Mouse (Mus musculus) NIH3T3 (cell line): Measurements from ENCODE around the gene Elmod1.
"Not testable (repeated sequence)": the region's sequence is repeated elsewhere in the genome, so short reads cannot be mapped to it uniquely, and the experiment has no call there.

Source experiments
- DNase-seq: peaks from one replicate; pipeline ENCODE4 v3.0.0-alpha.2; 2012; ENCODE audit warnings: low read depth

Elmod1 gene

DNA sequence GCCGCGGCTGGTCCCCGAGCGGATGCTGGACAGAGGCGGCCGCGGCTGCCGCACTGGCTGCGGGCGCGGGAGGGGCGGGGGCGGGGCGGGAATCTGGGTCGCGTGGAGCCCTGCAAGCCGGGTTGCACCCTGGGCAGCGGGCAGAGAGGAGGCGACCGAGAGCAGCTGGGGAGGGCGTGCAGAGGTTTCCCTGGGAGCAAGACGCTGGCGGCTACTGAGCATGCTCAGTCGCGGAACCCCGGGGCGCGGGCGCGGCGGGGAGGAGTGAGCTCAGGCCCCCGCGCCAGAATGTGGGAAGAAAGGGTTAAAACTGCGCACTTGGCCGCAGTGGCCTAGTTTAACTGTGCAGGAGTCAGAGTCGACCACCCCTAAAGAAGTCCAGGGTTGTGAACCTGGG lies at the start of gene Elmod1:
TSS of gene Elmod1 (minus strand) at position 180 of the 397 bp plus-strand sequence.
- no peak for DNase-seq

DNA sequence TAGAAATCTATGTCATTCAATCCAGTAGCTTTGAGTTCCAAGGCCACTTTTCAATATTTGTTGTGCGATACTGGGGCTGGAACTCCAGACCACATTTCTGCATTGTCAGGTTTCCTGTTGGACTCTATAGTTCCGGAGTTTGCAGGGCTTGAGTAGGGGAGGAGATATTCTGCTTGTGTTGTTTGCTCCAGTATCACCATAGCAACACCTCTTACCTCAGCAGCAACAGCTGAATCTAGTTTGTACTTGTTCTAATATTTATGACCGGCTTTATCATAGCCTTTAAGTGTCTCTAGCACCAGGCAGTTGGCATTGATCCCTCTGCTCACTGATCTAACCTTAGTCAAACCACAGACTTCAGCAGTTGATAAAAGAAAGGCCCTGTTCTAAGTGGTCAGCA lies 47.7 kb upstream of the Elmod1 start:
- no peak for DNase-seq

DNA sequence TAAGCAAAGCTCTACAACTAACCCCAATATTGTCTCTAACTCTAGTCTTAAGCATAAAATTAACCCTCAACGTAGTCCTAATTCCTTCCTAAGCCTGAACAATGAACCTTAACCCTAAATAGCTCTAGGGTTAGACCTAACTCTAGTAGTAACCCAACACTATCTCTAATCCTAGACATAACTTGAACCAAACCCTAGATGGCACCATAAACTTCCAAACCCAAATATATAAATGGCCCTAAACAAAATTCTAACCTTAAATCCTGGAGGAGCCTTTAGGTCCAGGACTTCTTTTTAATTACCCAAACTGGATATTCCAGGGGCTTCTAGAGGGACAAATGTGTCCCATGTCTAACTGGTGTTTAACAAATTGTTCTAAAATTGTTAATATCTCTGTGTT lies 19.4 kb upstream of the Elmod1 start:
- no peak for DNase-seq

DNA sequence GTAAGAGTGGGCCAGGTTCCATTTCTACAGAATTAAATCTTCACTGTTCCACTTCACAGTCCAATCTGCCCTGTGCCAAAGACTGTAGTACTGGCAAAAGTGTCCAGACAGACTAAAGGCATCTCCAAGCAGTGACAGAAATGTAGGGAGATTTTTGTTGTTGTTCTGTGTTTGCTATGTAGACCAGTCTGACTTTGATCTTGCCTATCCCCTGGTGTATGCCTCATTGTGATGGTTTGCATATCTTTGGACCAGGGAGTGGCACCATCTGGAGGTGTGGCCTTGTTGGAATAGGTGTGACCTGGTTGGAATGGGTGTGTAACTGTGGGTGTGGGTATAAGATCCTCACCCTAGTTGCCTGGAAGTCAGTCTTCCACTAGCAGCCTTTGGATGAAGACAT lies 17.5 kb upstream of the Elmod1 start:
- not testable (repeated sequence) for DNase-seq

DNA sequence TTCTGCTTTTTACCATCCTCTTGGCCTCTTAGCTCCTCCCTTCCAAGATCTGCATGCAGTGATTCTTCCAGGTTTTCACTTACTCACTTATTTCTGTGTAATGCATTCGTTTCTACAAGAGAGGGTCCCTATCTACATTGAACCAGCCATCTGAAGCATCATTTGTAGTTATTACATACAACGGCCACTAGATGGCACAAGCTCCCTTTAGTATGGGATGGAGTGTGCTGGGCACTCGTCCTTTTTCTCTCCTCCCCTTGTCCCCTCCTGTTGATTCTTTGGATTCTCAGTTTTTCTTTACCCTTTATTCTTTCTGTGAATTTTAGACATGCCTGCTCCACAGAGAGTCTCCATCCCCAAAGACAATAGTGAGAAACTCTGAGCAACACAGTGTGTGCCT lies 15.8 kb upstream of the Elmod1 start:
- peak; percentile 75 for DNase-seq

DNA sequence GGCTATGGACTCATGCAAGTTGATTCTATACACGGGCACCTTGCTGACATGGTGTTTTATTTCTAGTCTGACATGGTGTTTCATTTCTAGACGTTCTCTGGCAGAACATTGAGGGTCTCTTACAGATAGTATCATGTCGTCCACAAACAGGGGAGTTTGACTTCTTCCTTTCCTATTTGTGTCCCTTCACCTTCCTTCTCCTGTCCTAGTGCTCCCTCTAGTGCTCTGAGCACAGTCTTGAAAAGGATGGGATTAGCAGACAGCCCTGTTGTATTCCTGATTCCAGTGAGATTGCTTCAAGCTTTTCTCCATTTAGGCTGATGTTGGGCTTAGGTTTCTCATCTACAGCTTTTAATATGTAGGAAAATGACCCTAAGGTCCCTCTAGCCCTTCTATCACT lies 11.9 kb upstream of the Elmod1 start:
- peak; percentile 53 for DNase-seq

DNA sequence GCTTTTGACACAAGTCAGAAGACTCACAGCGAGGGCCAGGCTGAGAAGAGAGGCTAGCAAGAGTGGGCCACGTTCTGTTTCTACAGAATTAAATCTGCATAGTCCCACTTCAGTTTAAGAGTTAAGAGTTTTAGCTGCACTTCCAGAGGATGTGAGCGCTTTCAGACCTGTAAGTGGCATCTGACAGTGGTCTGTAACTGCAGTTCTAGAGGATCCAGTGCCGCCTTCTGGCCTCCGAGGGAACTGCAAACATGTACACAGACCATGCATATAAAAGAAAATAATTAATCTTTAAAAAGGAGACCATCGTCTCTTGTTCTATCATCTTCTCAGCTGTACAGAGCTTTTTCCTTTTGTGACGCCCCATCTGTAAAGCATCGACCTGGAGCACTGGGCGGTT lies 9.8 kb upstream of the Elmod1 start:
- DNase-seq: peak; percentile 37

DNA sequence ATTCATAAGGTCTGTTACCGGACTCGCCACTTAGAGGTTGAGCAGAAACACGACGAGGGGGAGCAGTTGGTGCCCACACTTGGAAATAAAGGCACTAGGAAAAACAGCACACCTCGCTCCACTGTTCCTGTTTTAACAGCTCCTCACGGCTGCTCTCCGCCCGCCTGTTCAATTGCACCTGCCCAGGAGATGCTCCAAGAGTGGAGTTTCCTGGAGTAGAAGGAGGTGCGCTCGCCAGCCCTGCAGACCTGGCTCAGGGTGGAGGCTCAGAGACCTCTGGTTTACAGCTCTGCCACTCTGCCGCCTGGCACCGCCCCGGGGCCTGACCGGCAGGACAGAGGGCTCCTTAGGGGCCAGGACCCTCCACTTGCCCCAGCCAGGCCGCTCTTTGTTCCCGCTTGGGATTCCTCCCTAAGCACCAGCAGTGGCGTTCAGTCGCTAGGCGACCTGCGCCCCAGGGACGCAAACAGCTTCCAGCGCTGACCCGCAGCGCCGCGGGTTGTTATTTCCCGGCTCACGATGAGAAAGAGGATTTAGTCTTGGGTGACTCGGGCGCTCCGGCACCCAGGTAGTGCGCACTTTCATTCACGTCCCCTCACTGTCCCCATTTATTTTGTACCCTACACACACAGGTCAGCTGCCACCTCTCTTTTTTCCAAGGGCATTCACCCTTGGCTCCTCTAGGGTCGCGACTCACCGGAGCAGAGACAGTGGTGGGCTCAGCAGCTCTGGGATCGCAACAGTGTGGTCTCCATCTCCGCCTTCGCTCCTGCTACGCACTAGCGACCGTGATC lies 576 bp downstream of the Elmod1 start:
- DNase-seq: no peak

DNA sequence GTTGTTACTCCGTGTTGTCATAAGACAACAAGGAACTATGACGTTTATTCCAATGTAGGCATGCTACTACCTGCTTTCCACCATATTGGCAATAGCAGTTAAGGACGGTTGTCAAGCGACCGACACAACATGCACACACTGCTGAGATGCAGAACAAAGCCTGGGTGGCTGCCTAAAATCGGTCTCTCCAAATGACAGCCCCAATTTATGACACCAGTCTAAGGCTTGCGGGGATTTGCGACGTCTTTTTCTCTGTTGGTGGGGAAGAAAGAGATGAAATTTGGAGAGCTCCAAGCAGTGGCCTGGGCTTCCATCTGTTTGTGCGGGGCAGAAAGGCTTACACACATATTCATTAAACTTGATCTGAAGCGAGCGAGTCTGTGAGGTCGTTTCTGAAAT lies 1.2 kb downstream of the Elmod1 start:
- no peak for DNase-seq

DNA sequence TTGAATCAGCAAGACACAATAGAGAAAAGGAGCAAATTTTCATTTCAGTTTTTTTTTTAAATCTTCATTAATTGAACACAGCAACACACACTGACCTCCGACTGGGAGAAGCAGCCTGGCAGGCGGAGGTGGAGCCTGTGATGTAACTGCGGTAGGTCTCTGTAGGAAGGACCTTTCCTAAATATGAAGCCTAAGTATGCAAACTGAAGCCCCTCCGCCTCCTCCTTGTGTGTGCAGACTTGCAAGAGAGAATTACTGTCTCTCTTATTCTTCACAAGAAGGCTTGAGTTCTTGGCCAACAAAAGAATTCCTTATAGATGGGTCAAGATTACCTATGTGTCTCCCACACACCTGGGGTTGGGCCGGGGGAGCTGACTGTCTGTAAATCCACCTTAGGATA lies 1.9 kb downstream of the Elmod1 start:
- no peak for DNase-seq

DNA sequence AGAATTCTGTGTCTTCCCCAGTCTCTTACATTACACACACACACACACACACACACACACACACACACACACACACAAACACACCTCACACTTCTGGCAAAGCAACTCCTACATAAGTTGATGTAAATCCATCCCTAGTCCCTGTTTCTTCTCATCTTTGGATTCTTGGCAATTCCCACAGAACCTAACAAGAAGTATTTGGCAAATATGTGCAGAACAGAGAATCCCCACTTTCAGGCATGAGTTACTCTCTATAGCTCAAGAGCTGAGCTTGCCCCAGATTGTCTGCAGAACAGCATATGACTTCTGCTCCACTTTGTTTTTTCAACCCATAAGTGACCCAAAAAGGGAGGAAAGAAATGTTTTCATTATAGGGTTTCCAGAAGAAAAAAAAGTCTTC lies 2.7 kb downstream of the Elmod1 start:
- no peak for DNase-seq

DNA sequence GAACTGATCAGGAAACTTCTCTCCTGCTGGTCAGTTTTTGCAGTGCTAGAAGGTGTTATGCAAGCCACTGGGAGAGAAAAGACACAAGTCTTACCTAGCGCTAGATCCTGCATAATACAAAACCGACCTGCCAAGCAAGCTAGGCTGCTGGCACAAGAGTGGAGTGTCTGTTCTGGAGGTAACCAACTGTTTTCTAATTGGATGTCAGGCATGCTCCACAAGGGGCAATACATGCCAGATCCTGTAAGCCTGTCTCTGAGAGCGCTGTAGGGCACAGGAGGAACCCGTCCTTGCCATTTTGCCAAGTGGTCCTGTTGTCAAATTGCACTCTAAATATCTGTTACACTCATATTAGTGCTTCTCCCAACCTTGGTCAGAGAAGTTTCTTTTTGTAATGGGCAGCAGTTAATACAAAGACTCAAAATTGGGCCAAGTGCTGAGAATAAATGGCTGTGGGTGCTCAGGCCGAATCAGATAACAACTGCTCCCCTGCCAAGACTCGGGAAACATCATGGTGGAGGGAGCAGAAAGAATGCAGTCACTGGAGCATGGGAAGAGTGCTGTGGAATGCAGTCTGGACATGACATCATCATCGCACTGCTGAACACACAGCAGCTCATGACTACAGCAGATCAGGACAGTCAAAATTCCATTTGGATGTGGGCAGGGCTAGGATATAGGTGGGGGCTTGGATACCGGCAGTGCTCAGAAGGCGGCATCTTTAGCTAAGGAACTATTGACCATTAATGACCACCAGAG lies 7.3 kb downstream of the Elmod1 start:
- DNase-seq: no peak

DNA sequence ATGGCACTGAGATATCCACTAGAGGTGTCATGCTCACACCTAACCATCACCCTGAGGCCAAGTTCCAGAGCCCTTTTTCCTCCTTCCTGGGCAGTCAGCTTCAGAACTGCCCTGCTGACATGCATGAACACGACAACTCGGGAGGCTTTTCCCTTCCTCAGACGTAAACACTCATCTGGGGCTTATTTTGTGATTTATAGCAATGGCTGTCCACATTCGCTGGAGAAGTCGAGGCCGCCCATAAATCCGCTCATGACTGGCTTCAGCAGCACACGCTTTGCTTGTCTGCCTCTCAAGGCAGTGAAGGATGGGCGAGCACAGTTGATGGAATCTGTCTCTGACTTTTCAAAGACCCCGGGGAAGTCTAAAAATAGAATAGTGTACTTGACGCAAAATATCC lies 18.1 kb downstream of the Elmod1 start:
- no peak for DNase-seq

DNA sequence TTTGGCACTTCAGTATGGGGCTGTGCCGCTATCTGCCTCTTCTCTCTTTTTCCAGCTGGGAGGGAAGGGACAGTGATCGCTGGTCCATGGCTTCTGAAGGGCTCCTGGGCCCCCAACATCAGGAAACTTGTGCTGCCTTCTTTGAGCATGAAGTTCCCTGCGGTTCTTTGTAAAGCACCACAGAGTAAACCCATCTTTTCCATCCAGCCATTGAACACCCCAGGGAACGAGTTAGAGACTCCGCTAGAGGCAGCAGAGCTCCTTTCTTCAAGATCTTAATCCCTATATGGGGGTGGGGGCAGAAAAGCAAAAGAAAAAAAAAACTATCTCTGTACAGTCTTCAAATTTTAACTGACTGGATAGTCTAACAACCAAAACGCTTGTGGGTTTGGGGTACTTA lies 20.2 kb downstream of the Elmod1 start:
- no peak for DNase-seq

DNA sequence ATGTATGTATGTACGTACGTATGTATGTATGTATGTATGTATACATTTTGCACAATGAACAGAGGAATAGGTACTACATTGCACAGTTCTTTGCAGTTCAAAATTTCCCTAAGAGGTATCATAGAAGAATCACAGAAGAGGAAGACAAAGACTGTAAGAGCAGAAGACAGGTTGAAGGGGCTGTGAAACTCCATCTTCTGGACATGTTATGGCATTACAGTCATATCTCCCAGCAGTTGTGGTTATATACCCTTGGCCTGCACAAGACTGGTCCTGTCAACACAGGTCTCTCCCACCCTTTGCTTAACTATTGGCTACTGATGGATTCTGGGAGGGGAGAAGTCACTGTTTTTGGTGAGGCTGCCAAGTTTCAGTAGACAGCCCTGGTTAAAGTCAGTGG lies 27.6 kb downstream of the Elmod1 start:
- no peak for DNase-seq

DNA sequence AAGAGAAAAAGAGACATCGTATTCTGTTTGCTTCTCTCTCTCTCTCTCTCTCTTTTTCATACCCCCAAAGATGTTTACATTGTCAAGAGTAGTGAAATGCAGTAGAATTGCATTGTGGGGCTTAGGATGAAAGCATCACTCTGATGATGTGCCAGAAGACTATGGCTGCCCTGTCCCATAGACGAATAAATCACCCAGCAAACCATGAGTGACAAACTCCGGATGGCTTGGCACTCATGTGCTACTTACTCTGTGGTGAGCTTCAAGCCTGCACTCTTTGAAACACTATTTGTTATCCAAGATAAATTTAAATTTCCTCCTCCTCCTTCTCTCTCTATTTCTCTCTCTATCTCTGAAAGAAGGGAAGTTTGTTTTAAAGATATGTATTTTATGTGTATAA lies 36.5 kb downstream of the Elmod1 start:
- no peak for DNase-seq

DNA sequence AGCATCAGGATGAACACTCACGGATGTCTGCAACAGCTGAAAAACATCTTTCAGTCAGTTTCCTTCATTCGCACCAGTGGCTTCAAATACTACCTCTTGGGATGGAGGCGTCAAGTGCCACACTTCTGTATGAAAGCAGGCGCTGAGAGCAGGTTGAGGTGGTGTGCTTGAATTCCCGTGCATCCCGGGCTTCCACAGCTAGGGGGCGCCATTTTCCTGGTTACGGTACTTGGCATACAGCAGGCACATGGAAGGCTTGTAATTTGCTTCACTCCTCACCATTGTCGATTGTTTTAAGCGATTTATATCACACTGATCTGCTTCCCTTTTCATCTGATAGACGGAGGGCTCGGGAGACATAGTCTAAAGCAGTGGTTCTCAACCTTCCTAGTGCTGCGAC lies 40.9 kb downstream of the Elmod1 start:
- DNase-seq: peak; percentile 9

DNA sequence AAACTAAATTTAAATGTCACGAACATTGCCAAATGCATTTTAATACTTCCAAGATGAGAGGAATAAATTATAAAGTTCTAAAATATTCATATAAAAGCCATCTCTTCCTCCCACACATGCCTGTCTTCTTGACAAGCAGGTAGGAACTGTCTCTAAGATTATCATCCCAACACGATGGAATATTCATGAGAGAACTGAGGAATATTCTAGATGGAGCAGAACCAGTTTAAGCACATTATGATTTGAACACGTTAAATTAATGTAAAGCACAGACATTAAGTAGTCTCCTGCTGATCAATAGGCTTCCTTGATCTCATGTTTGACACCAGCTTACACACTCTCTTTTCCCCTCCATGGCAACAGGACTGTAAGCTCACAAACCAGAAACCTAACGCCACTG lies 41.7 kb downstream of the Elmod1 start:
- no peak for DNase-seq

DNA sequence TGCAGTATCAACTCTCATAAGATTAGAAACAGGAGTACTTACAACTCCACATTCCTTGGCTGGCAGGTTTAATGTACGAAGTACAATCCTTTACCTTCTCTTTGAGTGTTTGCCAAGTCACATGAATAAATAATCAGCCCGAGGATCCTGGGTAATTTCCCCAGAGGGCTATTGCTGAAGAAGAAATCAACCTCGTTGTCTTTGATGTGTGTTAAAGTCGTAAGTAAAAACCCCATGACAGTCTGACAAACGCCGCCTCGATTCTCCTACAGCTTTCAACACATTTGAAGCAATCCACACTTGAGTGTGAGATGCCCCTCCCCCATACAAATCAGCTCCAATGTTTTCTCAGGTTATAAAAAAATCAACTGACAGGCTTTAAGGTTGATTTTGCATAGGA lies 44.2 kb downstream of the Elmod1 start:
- DNase-seq: no peak

DNA sequence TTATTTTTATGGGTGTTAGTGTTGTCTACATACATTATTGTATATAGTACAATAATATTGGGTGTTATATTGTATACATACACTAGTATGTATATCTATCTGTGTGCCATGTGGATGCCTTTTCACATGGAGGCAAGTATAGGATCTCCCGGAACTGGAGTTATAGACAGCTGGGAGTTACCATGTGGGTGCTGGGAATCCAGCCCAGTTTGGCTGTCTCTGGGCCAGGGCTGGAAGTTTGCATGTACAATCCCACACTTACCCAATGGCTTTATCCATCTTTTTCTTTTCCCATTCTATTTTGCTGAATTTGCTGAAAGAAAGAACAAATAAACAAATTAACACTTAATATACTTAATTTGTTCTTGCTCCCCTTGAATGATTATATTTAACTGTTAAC lies 54.0 kb downstream of the Elmod1 start:
- DNase-seq: no peak

DNA sequence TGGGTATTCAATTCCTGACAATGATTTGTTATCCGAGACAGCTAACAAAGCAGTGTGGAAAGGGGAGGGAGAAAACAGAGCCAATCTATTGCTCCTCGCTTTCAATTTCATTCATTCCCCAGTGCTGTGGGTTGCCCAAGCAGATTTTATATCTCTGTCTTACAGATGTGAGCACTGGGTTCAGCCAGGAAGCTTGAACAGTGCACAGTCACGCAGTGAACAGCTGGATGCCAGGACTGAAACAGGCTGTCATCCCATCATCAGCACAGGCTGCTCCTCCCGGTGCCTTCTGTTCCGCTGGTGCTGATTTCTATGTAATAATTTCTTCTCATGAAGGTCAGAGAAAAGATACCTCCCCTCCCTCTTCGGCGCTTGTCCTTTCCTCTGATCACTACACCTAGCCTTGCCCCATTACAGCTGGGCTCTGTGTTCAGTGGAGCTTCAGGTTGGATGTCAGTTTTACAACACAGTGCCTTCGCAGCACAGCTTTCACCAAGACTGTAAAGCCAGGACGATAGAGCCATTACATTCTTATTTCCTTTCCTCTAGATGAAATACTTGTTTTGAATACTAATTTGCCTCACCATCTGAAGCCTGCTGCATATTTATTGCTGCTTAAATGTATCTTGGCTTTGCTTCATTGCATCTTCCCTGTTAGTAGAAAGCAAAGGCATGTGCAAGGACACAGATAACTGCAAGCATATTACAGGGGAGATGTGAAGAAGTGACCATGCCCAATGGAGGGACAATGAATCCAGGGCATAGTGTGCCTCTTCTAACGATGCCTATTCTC lies 59.0 kb downstream of the Elmod1 start:
- DNase-seq: no peak

DNA sequence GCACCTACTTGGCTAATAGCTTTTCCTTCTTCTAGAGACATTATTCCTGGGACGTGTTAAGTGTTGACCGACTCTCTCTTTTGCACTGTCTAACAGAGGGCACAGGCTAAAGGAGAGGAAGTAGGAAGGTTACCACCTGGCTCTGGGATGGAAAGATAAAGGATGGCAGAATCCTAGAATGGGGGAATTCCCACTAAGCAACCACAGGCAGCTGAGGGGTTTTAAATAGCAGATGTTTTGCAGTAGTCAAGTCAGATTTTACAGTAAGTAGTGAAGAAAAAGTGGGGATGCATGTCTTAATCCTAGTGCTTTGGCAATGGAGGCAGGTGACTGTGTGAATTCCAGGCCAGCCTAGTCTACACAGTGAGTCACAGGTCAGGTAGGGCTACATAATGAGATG lies 64.3 kb downstream of the Elmod1 start:
- no peak for DNase-seq

DNA sequence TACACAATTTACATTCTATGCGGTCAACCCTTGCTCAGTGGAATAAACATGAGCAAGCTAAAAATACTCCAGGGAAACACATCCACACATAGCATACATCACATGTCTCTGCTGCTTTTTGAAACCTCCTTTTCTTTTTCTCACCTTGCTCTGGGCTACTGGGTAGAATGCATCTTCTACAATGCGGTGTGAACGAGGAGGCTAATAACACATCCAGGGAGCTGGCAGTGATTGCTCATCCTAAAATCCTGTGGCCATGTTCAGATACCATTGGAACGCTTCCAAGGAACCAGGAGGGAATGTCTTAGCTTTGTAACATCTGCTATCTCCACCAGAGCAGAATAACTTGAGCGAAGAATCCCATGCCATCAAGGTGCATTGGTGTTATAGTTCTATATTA lies 64.8 kb downstream of the Elmod1 start:
- DNase-seq: no peak
